Mouse (Mus musculus) kidney, embryonic 15.5 days (tissue): ENCODE results near the gene Msln. TPM values are rescaled to one million over a fixed set of nuclear protein-coding genes. Genes with fewer than 3 reads are reported as not detected.
A peak's percentile ranks its signal among the peaks of the same experiment; 100 is the strongest.
"Not testable (repeated sequence)": the region's sequence is repeated elsewhere in the genome, so short reads cannot be mapped to it uniquely, and the experiment has no call there.

ENCODE experiments used
- ATAC-seq: fragments of 200-750 bp; cut with Nextera tagmentation; replicated peaks from 2 replicates; pipeline ENCODE4 v1.8.0; 2017; ENCODE audit warnings: moderate TSS enrichment; ENCODE audit not compliant: low FRiP score
- H3K27ac ChIP-seq: fragments of 300-500 bp; sonication (generic); 2 replicates; pipeline ENCODE4 v1.5.1; 2015; ENCODE audit warnings: mild to moderate bottlenecking, inconsistent platforms
- H3K27me3 ChIP-seq: fragments of 300-500 bp; sonication (generic); 2 replicates; pipeline ENCODE4 v1.6.1; 2015; ENCODE audit warnings: inconsistent platforms
- H3K36me3 ChIP-seq: fragments of 300-500 bp; sonication (generic); 2 replicates; pipeline ENCODE4 v1.6.1; 2015; ENCODE audit warnings: inconsistent platforms
- H3K4me1 ChIP-seq: fragments of 300-500 bp; sonication (generic); 2 replicates; pipeline ENCODE4 v1.6.1; 2015; ENCODE audit warnings: inconsistent platforms
- H3K4me2 ChIP-seq: fragments of 300-500 bp; sonication (generic); 2 replicates; pipeline ENCODE4 v1.6.1; 2015; ENCODE audit warnings: moderate library complexity, mild to moderate bottlenecking, inconsistent platforms
- H3K4me3 ChIP-seq: fragments of 300-500 bp; sonication (generic); replicated peaks from 2 replicates; pipeline ENCODE4 v1.5.1; 2015; ENCODE audit warnings: mild to moderate bottlenecking, inconsistent platforms
- H3K9ac ChIP-seq: fragments of 300-500 bp; sonication (generic); 2 replicates; pipeline ENCODE4 v1.6.1; 2015; ENCODE audit warnings: mild to moderate bottlenecking, inconsistent platforms
- H3K9me3 ChIP-seq: fragments of 300-500 bp; sonication (generic); replicated peaks from 2 replicates; pipeline ENCODE4 v1.6.1; 2016; ENCODE audit warnings: inconsistent platforms
- WGBS: fragments of 180-500 bp; shearing (Covaris S2); methylation state at CpG from one replicate; pipeline ENCODE4 v1.1.7; 2015; ENCODE audit warnings: mixed read lengths; 5-methylcytosine and 5-hydroxymethylcytosine counted together
- polyA plus RNA-seq: library from polyadenylated mRNA; unstranded; fragments of >200 nt; fragmentation: Nextera tagmentation; extraction: Ambion mirVana; gene quantifications from 2 replicates; pipeline ENCODE4 v1.2.1, GENCODE M21; 2015

Gene Msln
- polyA plus RNA-seq, 1 experiment from 2014 or later = 6.3 TPM

GRCm38 (mm10) chr17:25741471-25741870, 12.7 kb downstream of the Msln start:
- not testable (repeated sequence) for H3K9me3 ChIP-seq, H3K27me3 ChIP-seq, H3K27ac ChIP-seq, H3K36me3 ChIP-seq, ATAC-seq, H3K4me1 ChIP-seq, H3K4me2 ChIP-seq, H3K9ac ChIP-seq, H3K4me3 ChIP-seq
- WGBS = 78% methylated on average over 12 of the region's 12 CpGs

- H3K36me3 ChIP-seq = no peaks in the 10 kb centered on the region
- no peak overlapping the region for H3K4me2 ChIP-seq
- no peak overlapping the region for H3K27ac ChIP-seq
- H3K9me3 ChIP-seq = no peaks in the 10 kb centered on the region
- no peaks in the 10 kb centered on the region for H3K4me1 ChIP-seq
- no peak for ATAC-seq
- no peak overlapping the region for H3K9ac ChIP-seq
- H3K27me3 ChIP-seq = no peaks in the 10 kb centered on the region
- WGBS = 83% methylated on average over 7 of the region's 7 CpGs
- no peak overlapping the region for H3K4me3 ChIP-seq
Observed at GRCm38 (mm10) chr17:25738861-25739260, 15.3 kb downstream of the Msln start.

GRCm38 (mm10) chr17:25735745-25736144, 18.4 kb downstream of the Msln start, which contains the start of gene Mslnl:
Gene Mslnl, plus strand, starts transcription at chr17:25736042.
- Histone ChIP-seq H3K4me1 (no peaks in the 10 kb centered on the region), H3K27ac (no peak within 1 kb of the TSS), H3K36me3 (peaks cover 8% of the 10 kb centered on the region; the same call in 1 of the 2 replicates), H3K27me3 (no peaks in the 10 kb centered on the region), H3K9me3 (no peaks in the 10 kb centered on the region), H3K4me3 (no peak within 1 kb of the TSS), H3K4me2 (no peak within 1 kb of the TSS), H3K9ac (no peak within 1 kb of the TSS)
- 63% methylated on average over 3 of the region's 3 CpGs for WGBS
- no peak for ATAC-seq

- Histone ChIP-seq H3K9me3 (no peaks in the 10 kb centered on the region), H3K4me1 (no peaks in the 10 kb centered on the region), H3K9ac (no peak overlapping the region), H3K27me3 (no peaks in the 10 kb centered on the region), H3K36me3 (peaks cover 12% of the 10 kb centered on the region; the same call in 1 of the 2 replicates), H3K4me3 (no peak overlapping the region), H3K27ac (no peak overlapping the region), H3K4me2 (no peak overlapping the region)
- 90% methylated on average over 5 of the region's 5 CpGs for WGBS
- ATAC-seq = no peak
Observed at GRCm38 (mm10) chr17:25735246-25735645, 18.9 kb downstream of the Msln start.

- peaks cover 24% of the 10 kb centered on the region for H3K36me3 ChIP-seq
- whole genome bisulfite sequencing = 15% methylated on average over 2 of the region's 2 CpGs
- no peak overlapping the region for H3K4me3 ChIP-seq
- no peaks in the 10 kb centered on the region for H3K9me3 ChIP-seq
- no peak for ATAC-seq
- H3K4me2 ChIP-seq = no peak overlapping the region
- peaks cover 12% of the 10 kb centered on the region for H3K4me1 ChIP-seq
- H3K27ac ChIP-seq = no peak overlapping the region
- H3K27me3 ChIP-seq = no peaks in the 10 kb centered on the region
- H3K9ac ChIP-seq = no peak overlapping the region
Observed at GRCm38 (mm10) chr17:25732082-25732481, 22.1 kb downstream of the Msln start.

GRCm38 (mm10) chr17:25728009-25728270, 26.2 kb downstream of the Msln start:
- Histone ChIP-seq H3K4me1 (peaks cover 29% of the 10 kb centered on the region), H3K9ac (peak overlapping the region; percentile 73), H3K4me2 (peak overlapping the region; percentile 90), H3K27ac (peak overlapping the region; percentile 65; the same call in 1 of the 2 replicates), H3K27me3 (no peaks in the 10 kb centered on the region), H3K4me3 (peak overlapping the region; percentile 65), H3K36me3 (peaks cover 45% of the 10 kb centered on the region), H3K9me3 (no peaks in the 10 kb centered on the region)
- WGBS = 22% methylated on average over 4 of the region's 4 CpGs
- ATAC-seq = peak; percentile 6; the same call in 1 of the 2 replicates

- under 1% methylated on average over 37 of the region's 37 CpGs for WGBS
- peak within 1 kb of the TSS; percentile 65; the same call in 1 of the 2 replicates for H3K27ac ChIP-seq
- ATAC-seq = peak; percentile 98
Observed at GRCm38 (mm10) chr17:25727265-25728008, 26.7 kb downstream of the Msln start, which contains the start of the genes Chtf18 and Rpusd1. Gene Chtf18, minus strand, starts transcription at chr17:25727419. Gene Rpusd1, plus strand, starts transcription at chr17:25727670.

GRCm38 (mm10) chr17:25725264-25725663, 28.9 kb downstream of the Msln start:
- no peak overlapping the region for H3K9ac ChIP-seq
- peaks cover 60% of the 10 kb centered on the region for H3K36me3 ChIP-seq
- no peak overlapping the region for H3K27ac ChIP-seq
- no peaks in the 10 kb centered on the region for H3K27me3 ChIP-seq
- no peak overlapping the region for H3K4me2 ChIP-seq
- H3K9me3 ChIP-seq = no peaks in the 10 kb centered on the region
- no peak for ATAC-seq
- peaks cover 29% of the 10 kb centered on the region for H3K4me1 ChIP-seq
- H3K4me3 ChIP-seq = no peak overlapping the region
- 87% methylated on average over 6 of the region's 6 CpGs for WGBS

More at GRCm38 (mm10) chr17:25727265-25728008, 26.7 kb downstream of the Msln start, which contains the start of the genes Chtf18 and Rpusd1:
- Histone ChIP-seq H3K36me3 (peaks cover 50% of the 10 kb centered on the region), H3K9me3 (no peaks in the 10 kb centered on the region), H3K27me3 (no peaks in the 10 kb centered on the region), H3K9ac (peak within 1 kb of the TSS; percentile 73), H3K4me2 (peak within 1 kb of the TSS; percentile 90), H3K4me3 (peak within 1 kb of the TSS; percentile 65), H3K4me1 (peaks cover 29% of the 10 kb centered on the region)

GRCm38 (mm10) chr17:25723919-25724318, 30.3 kb downstream of the Msln start:
- H3K27me3 ChIP-seq = no peaks in the 10 kb centered on the region
- H3K9ac ChIP-seq = no peak overlapping the region
- peaks cover 28% of the 10 kb centered on the region for H3K4me1 ChIP-seq
- no peaks in the 10 kb centered on the region for H3K9me3 ChIP-seq
- no peak overlapping the region for H3K4me2 ChIP-seq
- WGBS = 84% methylated on average over 7 of the region's 7 CpGs
- no peak overlapping the region for H3K27ac ChIP-seq
- peaks cover 62% of the 10 kb centered on the region for H3K36me3 ChIP-seq
- no peak for ATAC-seq
- no peak overlapping the region for H3K4me3 ChIP-seq

- 94% methylated on average over 19 of the region's 19 CpGs for WGBS
Observed at GRCm38 (mm10) chr17:25723470-25723869, 30.7 kb downstream of the Msln start.

GRCm38 (mm10) chr17:25721476-25721875, 32.7 kb downstream of the Msln start:
- Histone ChIP-seq H3K4me1 (peaks cover 27% of the 10 kb centered on the region), H3K4me3 (no peak overlapping the region), H3K27ac (no peak overlapping the region), H3K4me2 (no peak overlapping the region), H3K9ac (no peak overlapping the region), H3K36me3 (peaks cover 62% of the 10 kb centered on the region), H3K9me3 (no peaks in the 10 kb centered on the region), H3K27me3 (peaks cover 24% of the 10 kb centered on the region)
- 99% methylated on average over 5 of the region's 5 CpGs for WGBS
- no peak for ATAC-seq

More at GRCm38 (mm10) chr17:25723470-25723869, 30.7 kb downstream of the Msln start:
- Histone ChIP-seq H3K4me2 (no peak overlapping the region), H3K27me3 (0 out of 2 replicates have a peak, but pooled peaks cover 4% of the 10 kb centered on the region), H3K4me3 (no peak overlapping the region), H3K36me3 (peaks cover 62% of the 10 kb centered on the region), H3K4me1 (peaks cover 24% of the 10 kb centered on the region), H3K9me3 (no peaks in the 10 kb centered on the region), H3K9ac (no peak overlapping the region), H3K27ac (no peak overlapping the region)
- ATAC-seq = no peak

- H3K4me2 ChIP-seq = peak overlapping the region; percentile 91
- peaks cover 38% of the 10 kb centered on the region for H3K36me3 ChIP-seq
- H3K27ac ChIP-seq = no peak overlapping the region
- no peak for ATAC-seq
- no peaks in the 10 kb centered on the region for H3K9me3 ChIP-seq
- H3K9ac ChIP-seq = peak overlapping the region; percentile 53
- peaks cover 41% of the 10 kb centered on the region for H3K27me3 ChIP-seq
- H3K4me3 ChIP-seq = peak overlapping the region; percentile 46
- 5% methylated on average over 6 of the region's 6 CpGs for WGBS
- H3K4me1 ChIP-seq = peaks cover 21% of the 10 kb centered on the region
Observed at GRCm38 (mm10) chr17:25717691-25718090, 36.5 kb downstream of the Msln start.
